Mouse (Mus musculus) forebrain, embryonic 11.5 days (tissue): Measurements from ENCODE around the gene Ccs. TPM values are rescaled to one million over a fixed set of nuclear protein-coding genes. Genes with fewer than 3 reads are reported as not detected.
A peak's percentile ranks its signal among the peaks of the same experiment; 100 is the strongest.

Experiments used
- ATAC-seq: fragments of 200-750 bp; cut with Nextera tagmentation; replicated peaks from 2 replicates; pipeline ENCODE4 v1.8.0; 2017; ENCODE audit warnings: moderate TSS enrichment; ENCODE audit not compliant: low FRiP score
- DNase-seq: peaks from one replicate; pipeline ENCODE4 v3.0.0-alpha.2; 2017; ENCODE audit warnings: low spot score
- H3K27ac ChIP-seq: fragments of 300-500 bp; sonication (generic); 2 replicates; pipeline ENCODE4 v1.5.1; 2014; ENCODE audit warnings: low read depth, low read length
- H3K27me3 ChIP-seq: fragments of 300-500 bp; sonication (generic); 2 replicates; pipeline ENCODE4 v1.6.1; 2014; ENCODE audit warnings: mild to moderate bottlenecking, low read length, mixed read lengths; ENCODE audit not compliant: control insufficient read depth, insufficient read depth
- H3K36me3 ChIP-seq: fragments of 300-500 bp; sonication (generic); 2 replicates; pipeline ENCODE4 v1.6.1; 2014; ENCODE audit warnings: mild to moderate bottlenecking, low read length, moderate library complexity, mixed read lengths; ENCODE audit not compliant: control insufficient read depth, insufficient read depth
- H3K4me1 ChIP-seq: fragments of 300-500 bp; sonication (generic); replicated peaks from 2 replicates; pipeline ENCODE4 v1.6.1; 2014; ENCODE audit warnings: low read length, mixed read lengths; ENCODE audit not compliant: control insufficient read depth, insufficient read depth
- H3K4me2 ChIP-seq: fragments of 300-500 bp; sonication (generic); 2 replicates; pipeline ENCODE4 v1.6.1; 2014; ENCODE audit warnings: low read depth, mild to moderate bottlenecking, low read length, moderate library complexity, mixed read lengths; ENCODE audit not compliant: severe bottlenecking
- H3K4me3 ChIP-seq: fragments of 300-500 bp; sonication (generic); 2 replicates; pipeline ENCODE4 v1.5.1; 2014; ENCODE audit warnings: low read depth, low read length
- H3K9ac ChIP-seq: fragments of 300-500 bp; sonication (generic); 2 replicates; pipeline ENCODE4 v1.6.1; 2014; ENCODE audit warnings: low read length
- H3K9me3 ChIP-seq: fragments of 300-500 bp; sonication (generic); 2 replicates; pipeline ENCODE4 v1.6.1; 2016; ENCODE audit warnings: low read length, mixed read lengths; ENCODE audit not compliant: control insufficient read depth
- WGBS: fragments of 180-500 bp; shearing (Covaris S2); extraction: QIAGEN DNeasy Blood & Tissue Kit; methylation state at CpG from one replicate; pipeline ENCODE4 v1.1.7; 2014; 5-methylcytosine and 5-hydroxymethylcytosine counted together
- polyA plus RNA-seq: library from polyadenylated mRNA; unstranded; fragments of >200 nt; fragmentation: Nextera tagmentation; extraction: Ambion mirVana; gene quantifications from 2 replicates; pipeline ENCODE4 v1.2.1, GENCODE M21; 2014

Ccs gene
- polyA plus RNA-seq, 1 experiment from 2014 or later: 37.9 TPM

GRCm38 (mm10) chr19:4810309-4810708, 28.8 kb downstream of the Ccs start:
- ATAC-seq (no peak), DNase-seq (no peak)
- Histone ChIP-seq H3K9ac (peak overlapping the region; percentile 89), H3K9me3 (no peaks in the 10 kb centered on the region), H3K4me2 (peak overlapping the region; percentile 87), H3K36me3 (no peaks in the 10 kb centered on the region; the same call in 1 of the 2 replicates), H3K27ac (no peak overlapping the region), H3K4me1 (peaks cover 12% of the 10 kb centered on the region), H3K27me3 (no peaks in the 10 kb centered on the region), H3K4me3 (peak overlapping the region; percentile 86)
- WGBS: under 1% methylated on average over 14 of the region's 14 CpGs

GRCm38 (mm10) chr19:4803283-4803682, 35.8 kb downstream of the Ccs start:
- no peaks in the 10 kb centered on the region; the same call in 1 of the 2 replicates for H3K4me1 ChIP-seq
- H3K9ac ChIP-seq: no peak overlapping the region
- no peaks in the 10 kb centered on the region for H3K9me3 ChIP-seq
- no peak for ATAC-seq
- DNase-seq: no peak
- H3K4me2 ChIP-seq: no peak overlapping the region
- no peaks in the 10 kb centered on the region for H3K27me3 ChIP-seq
- H3K4me3 ChIP-seq: no peak overlapping the region
- WGBS: 90% methylated on average over 10 of the region's 10 CpGs
- H3K36me3 ChIP-seq: peaks cover 14% of the 10 kb centered on the region; the same call in 1 of the 2 replicates
- H3K27ac ChIP-seq: no peak overlapping the region

GRCm38 (mm10) chr19:4802691-4803091, 36.4 kb downstream of the Ccs start:
- H3K9me3 ChIP-seq: no peaks in the 10 kb centered on the region
- no peak overlapping the region for H3K4me2 ChIP-seq
- H3K4me3 ChIP-seq: no peak overlapping the region
- no peaks in the 10 kb centered on the region for H3K4me1 ChIP-seq
- ATAC-seq (no peak), DNase-seq (no peak)
- H3K36me3 ChIP-seq: peaks cover 14% of the 10 kb centered on the region; the same call in 1 of the 2 replicates
- H3K27me3 ChIP-seq: no peaks in the 10 kb centered on the region
- no peak overlapping the region for H3K9ac ChIP-seq
- 92% methylated on average over 7 of the region's 7 CpGs for WGBS
- H3K27ac ChIP-seq: no peak overlapping the region

GRCm38 (mm10) chr19:4799083-4799482, 40.0 kb downstream of the Ccs start:
- DNase-seq: no peak
- H3K27ac ChIP-seq: no peak overlapping the region
- no peak overlapping the region for H3K9ac ChIP-seq
- no peaks in the 10 kb centered on the region for H3K27me3 ChIP-seq
- peaks cover 14% of the 10 kb centered on the region; the same call in 1 of the 2 replicates for H3K36me3 ChIP-seq
- H3K4me2 ChIP-seq: no peak overlapping the region
- H3K9me3 ChIP-seq: no peaks in the 10 kb centered on the region
- WGBS: 96% methylated on average over 5 of the region's 5 CpGs
- H3K4me1 ChIP-seq: no peaks in the 10 kb centered on the region
- no peak overlapping the region for H3K4me3 ChIP-seq
- no peak for ATAC-seq

GRCm38 (mm10) chr19:4797846-4798245, 41.3 kb downstream of the Ccs start:
- Histone ChIP-seq H3K9me3 (no peaks in the 10 kb centered on the region), H3K4me3 (no peak overlapping the region), H3K27ac (no peak overlapping the region), H3K9ac (no peak overlapping the region), H3K27me3 (no peaks in the 10 kb centered on the region), H3K36me3 (peaks cover 12% of the 10 kb centered on the region; the same call in 1 of the 2 replicates), H3K4me1 (no peaks in the 10 kb centered on the region), H3K4me2 (no peak overlapping the region)
- DNase-seq (no peak), ATAC-seq (no peak)
- WGBS: 96% methylated on average over 2 of the region's 2 CpGs

- Histone ChIP-seq H3K4me1 (no peaks in the 10 kb centered on the region; the same call in 1 of the 2 replicates), H3K36me3 (no peaks in the 10 kb centered on the region; the same call in 1 of the 2 replicates), H3K4me2 (no peak overlapping the region), H3K27me3 (no peaks in the 10 kb centered on the region), H3K27ac (no peak overlapping the region), H3K4me3 (no peak overlapping the region), H3K9me3 (no peaks in the 10 kb centered on the region), H3K9ac (no peak overlapping the region)
- ATAC-seq (no peak), DNase-seq (no peak)
- WGBS: 75% methylated on average over 1 of the region's 1 CpGs
Observed at GRCm38 (mm10) chr19:4795929-4796328, 43.2 kb downstream of the Ccs start.

GRCm38 (mm10) chr19:4793831-4794422, 45.2 kb downstream of the Ccs start, which contains the start of gene Rbm4:
Gene Rbm4, minus strand, starts transcription at chr19:4793901.
- H3K4me2 ChIP-seq: peak within 1 kb of the TSS; percentile 76
- H3K4me1 ChIP-seq: no peaks in the 10 kb centered on the region; the same call in 1 of the 2 replicates
- peak within 1 kb of the TSS; percentile 26; the same call in 1 of the 2 replicates for H3K27ac ChIP-seq
- H3K4me3 ChIP-seq: peak within 1 kb of the TSS; percentile 60
- DNase-seq (peak; percentile 95), ATAC-seq (peak; percentile 98)
- WGBS: under 1% methylated on average over 31 of the region's 31 CpGs
- no peaks in the 10 kb centered on the region; the same call in 1 of the 2 replicates for H3K36me3 ChIP-seq
- no peaks in the 10 kb centered on the region for H3K27me3 ChIP-seq
- H3K9ac ChIP-seq: peak within 1 kb of the TSS; percentile 81
- no peaks in the 10 kb centered on the region for H3K9me3 ChIP-seq

- H3K9me3 ChIP-seq: no peaks in the 10 kb centered on the region
- DNase-seq: no peak
- H3K36me3 ChIP-seq: no peaks in the 10 kb centered on the region; the same call in 1 of the 2 replicates
- no peaks in the 10 kb centered on the region; the same call in none of the 2 replicates for H3K4me1 ChIP-seq
- ATAC-seq: peak; percentile 37; the same call in 1 of the 2 replicates
- H3K27ac ChIP-seq: peak overlapping the region; percentile 26; the same call in 1 of the 2 replicates
- H3K4me2 ChIP-seq: peak overlapping the region; percentile 72
- 2% methylated on average over 16 of the region's 16 CpGs for WGBS
- H3K27me3 ChIP-seq: no peaks in the 10 kb centered on the region
- peak overlapping the region; percentile 60 for H3K4me3 ChIP-seq
- H3K9ac ChIP-seq: peak overlapping the region; percentile 81
Observed at GRCm38 (mm10) chr19:4793281-4793830, 45.8 kb downstream of the Ccs start.
